Mouse (Mus musculus): ENCODE results near the gene Pts.

Pts gene

GRCm38 (mm10) chr9:50485521-50485920, 43.0 kb downstream of the Pts start:
- no peak for DNase-seq

- DNase-seq: no peak
These were observed 45.8 kb downstream of the Pts start for GRCm38 (mm10) chr9:50482743-50483142.

GRCm38 (mm10) chr9:50479476-50479875, 49.0 kb downstream of the Pts start:
- DNase-seq: no peak

- no peak for DNase-seq
These were observed 49.7 kb downstream of the Pts start for GRCm38 (mm10) chr9:50478826-50479225.

GRCm38 (mm10) chr9:50477270-50477669, 51.3 kb downstream of the Pts start:
- no peak for DNase-seq

GRCm38 (mm10) chr9:50476651-50477050, 51.9 kb downstream of the Pts start:
- DNase-seq: no peak

- DNase-seq: no peak
These were observed 52.8 kb downstream of the Pts start for GRCm38 (mm10) chr9:50475745-50476144.

GRCm38 (mm10) chr9:50475318-50475717, 53.2 kb downstream of the Pts start:
- no peak for DNase-seq
